Mouse (Mus musculus) stomach, postnatal 0 days (tissue): ENCODE measurements around the gene Grhl3.

ENCODE experiments used
- CTCF ChIP-seq: IDR thresholded peaks from 2 replicates; pipeline ENCODE4 v1.5.1; 2016; ENCODE audit warnings: antibody characterized with exemption, low read depth, mild to moderate bottlenecking, moderate library complexity
- EP300 ChIP-seq: optimal IDR thresholded peaks from 2 replicates; pipeline ENCODE3; 2016; ENCODE audit warnings: antibody characterized with exemption

- TF ChIP-seq CTCF, result no peak
- TF ChIP-seq EP300, result no peak
These were observed 47.3 kb downstream of the Grhl3 start for GRCm38 (mm10) chr4:135526039-135526710.
